Mouse (Mus musculus) T-helper 17 cell (primary cell): ENCODE data around the gene Sox15.
"Not testable (repeated sequence)": the region's sequence is repeated elsewhere in the genome, so short reads cannot be mapped to it uniquely, and the experiment has no call there.

Experiments
- in situ Hi-C, 2 experiments: fragments of 300-600 bp; cut with MboI, MseI; formaldehyde crosslinking; loops; 1 replicate in 1 of 2; 2 replicates in 1 of 2; pipeline ENCODE4 v1.15.1; 2025; ENCODE audit warnings: high pct_unique_total_duplicates in 2 of 2

Sox15 gene

GRCm38 (mm10) chr11:69655264-69656064 lies at the start of gene Sox15:
Gene Sox15, plus strand, starts transcription at chr11:69655314.
- in situ Hi-C loops, result no loop called here

DNA sequence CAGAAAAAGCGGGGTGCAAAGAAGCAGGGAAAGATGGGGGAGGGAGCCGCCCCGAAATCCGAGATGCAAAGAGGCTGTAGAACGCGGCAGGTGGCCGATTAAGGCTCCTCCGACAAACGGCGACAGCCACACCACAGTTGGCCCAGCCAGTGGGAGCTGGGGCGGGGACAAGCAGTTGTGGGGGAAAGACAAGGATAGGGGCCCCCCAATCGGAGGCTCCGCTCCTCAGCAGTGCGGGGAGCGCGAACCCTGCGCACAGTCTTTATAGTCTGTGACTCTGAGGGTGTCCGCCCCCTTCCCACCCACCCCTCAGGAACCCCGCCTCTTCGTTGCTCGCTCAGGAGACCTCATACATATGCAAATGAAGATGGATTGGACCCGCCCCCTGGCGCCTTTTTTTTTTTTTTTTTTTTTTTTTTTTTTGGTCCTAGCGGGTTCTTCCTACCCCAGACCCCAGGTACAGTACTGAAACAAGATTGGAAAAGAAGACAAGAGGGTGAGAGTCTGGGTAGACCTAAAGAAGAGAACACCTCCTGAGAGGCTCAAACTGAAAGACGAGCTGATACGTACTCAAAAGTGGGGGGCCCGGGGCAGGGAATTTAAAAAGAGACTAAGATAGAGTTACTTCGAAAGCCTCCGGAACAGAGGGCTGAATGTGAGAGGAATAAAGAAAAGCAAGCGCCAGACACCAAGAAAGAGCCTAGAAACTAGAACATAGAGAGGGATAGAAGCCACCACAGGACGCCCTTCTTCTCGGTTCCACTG lies 49.2 kb upstream of the Sox15 start, which contains the start of gene Atp1b2:
Gene Atp1b2, minus strand, starts transcription at position 217 of the 765 bp plus-strand sequence.
- in situ Hi-C loops, result loop anchor here in 1 of 2 experiments (10.0 kb wide), 1 partner anchor 899 kb away; the partner anchor contains the start of gene Tm4sf5

- in situ Hi-C loops, result loop anchor here in 1 of 2 experiments (10.0 kb wide), 1 partner anchor 898 kb away; the partner anchor contains the start of gene Tm4sf5
Measured at GRCm38 (mm10) chr11:69606491-69606795, 48.7 kb upstream of the Sox15 start.

GRCm38 (mm10) chr11:69606832-69607231 lies 48.3 kb upstream of the Sox15 start:
- in situ Hi-C loops, result loop anchor here in 1 of 2 experiments (10.0 kb wide), 1 partner anchor 898 kb away; the partner anchor contains the start of gene Tm4sf5

GRCm38 (mm10) chr11:69608525-69608924 lies 46.6 kb upstream of the Sox15 start:
- in situ Hi-C loops, result loop anchor here in 1 of 2 experiments (10.0 kb wide), 1 partner anchor 896 kb away; the partner anchor contains the start of gene Tm4sf5

- in situ Hi-C loops, result loop anchor here in 1 of 2 experiments (10.0 kb wide), 1 partner anchor 895 kb away; the partner anchor contains the start of gene Tm4sf5
Measured at GRCm38 (mm10) chr11:69609416-69609815, 45.7 kb upstream of the Sox15 start.

DNA sequence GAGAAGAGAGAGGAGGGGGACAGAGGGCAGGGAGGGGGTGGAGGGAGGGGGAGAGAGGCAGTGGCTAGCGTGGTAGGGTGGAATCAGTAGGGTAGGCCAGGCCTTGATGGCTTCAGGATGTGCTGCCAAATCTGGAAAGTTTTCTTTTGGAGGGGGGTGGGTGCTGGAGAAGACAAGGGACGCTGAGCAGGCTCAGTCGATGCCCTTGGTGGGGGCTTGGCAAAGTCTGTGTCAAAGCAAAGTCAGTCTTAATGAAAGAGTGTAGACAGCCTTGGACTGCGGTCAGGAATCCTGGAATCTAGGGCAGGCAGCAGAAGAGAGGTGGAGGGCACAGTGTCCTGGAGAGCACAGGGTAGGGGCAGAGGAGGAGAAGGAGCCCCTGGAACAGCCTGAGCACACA lies 44.2 kb upstream of the Sox15 start:
- in situ Hi-C loops, result no loop called here

DNA sequence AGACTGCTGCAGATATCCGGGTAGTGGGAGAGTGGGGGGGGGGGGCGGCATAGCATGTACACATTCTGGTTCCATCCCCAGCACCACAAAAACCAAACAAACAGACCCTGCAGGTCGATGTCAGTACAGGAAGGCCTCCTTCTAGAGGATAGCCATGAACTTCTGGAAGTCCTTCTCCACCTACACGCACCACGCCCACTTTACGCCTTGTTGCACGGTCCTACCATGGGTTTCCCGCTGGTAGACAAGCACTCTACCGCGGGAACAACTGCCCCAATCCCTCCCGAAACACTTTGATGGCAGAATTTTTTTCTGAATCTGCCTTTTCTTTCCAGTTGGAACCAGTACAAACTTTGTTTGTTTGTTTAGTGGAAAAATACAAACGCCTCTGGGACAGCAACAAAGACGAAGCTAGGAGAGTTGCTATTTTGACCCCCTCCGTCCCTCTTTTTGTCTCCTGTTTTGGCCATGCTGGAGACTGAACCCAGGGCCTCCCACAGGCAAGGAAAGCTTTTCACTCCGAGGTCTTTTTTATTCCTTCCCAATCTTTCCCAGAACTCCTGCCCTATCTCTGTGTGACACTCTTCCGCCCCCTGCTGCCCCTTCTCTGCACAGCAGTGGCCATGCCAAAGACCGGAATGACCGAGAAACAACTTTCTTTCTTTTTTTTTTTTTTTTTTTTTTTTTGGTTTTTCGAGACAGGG lies 41.4 kb upstream of the Sox15 start:
- in situ Hi-C loops, result no loop called here

GRCm38 (mm10) chr11:69614257-69614588 lies 40.9 kb upstream of the Sox15 start:
- in situ Hi-C loops, result not testable (repeated sequence)

DNA sequence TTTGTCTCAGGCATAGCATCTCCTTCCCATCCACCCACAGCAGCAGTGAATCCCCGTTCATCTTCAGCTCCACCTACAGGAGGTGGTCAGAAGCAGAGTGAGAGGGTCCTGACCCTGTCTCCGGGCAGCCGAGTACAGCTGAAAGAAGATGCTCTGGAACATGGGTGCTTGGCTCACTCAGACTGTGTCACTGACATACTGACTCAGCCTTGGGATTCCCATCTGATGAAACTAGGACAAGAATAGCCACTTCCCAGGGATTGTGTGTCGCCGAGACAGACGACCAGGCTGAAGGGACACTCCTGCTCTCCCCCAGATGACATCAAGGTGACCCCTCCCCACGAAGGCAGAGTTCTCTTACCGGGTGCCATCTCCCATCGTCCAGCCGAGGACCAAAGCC lies 38.3 kb upstream of the Sox15 start:
- in situ Hi-C loops, result no loop called here

- in situ Hi-C loops, result no loop called here
Measured at GRCm38 (mm10) chr11:69617805-69618204, 37.3 kb upstream of the Sox15 start, which contains the start of gene Shbg. Gene Shbg, minus strand, starts transcription at chr11:69617905.

DNA sequence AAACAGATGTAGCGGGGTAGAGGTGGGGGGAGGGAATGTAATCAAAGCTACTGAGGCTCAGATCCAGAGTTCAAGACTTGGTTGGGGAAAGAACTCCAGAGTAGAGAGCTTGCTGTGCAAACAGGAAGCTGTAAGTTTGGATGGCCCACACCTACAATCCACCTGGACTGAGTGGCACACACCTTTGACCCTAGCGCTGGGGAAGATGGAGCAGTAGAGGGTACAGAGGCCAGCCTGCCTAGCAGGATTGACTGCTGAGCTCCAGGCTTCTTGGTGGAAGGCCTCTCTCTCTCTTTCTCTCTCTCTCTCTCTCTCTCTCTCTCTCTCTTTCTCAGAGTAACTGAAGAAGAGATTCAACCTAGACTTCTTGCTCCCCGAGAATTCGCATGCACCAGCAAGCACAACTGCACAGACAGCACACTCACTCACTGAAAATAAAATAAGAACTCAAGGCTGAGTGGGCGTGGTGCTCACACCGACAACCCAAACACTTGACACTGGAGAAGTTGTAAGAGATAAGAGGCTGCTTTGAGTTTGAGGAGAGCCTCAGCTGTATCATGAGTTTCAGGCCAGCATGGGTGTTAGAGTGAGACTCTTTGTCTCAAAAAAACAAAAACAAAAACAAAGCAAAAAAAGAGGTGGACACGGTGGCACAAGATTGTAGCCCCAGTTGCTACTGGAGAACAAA lies 34.6 kb upstream of the Sox15 start:
- in situ Hi-C loops, result no loop called here

- in situ Hi-C loops, result no loop called here
Measured at GRCm38 (mm10) chr11:69621571-69622268, 33.4 kb upstream of the Sox15 start, which contains the start of gene Sat2. Gene Sat2, plus strand, starts transcription at chr11:69622024.

GRCm38 (mm10) chr11:69622406-69622805 lies 32.7 kb upstream of the Sox15 start:
- in situ Hi-C loops, result no loop called here

- in situ Hi-C loops, result no loop called here
Measured at GRCm38 (mm10) chr11:69623006-69623405, 32.1 kb upstream of the Sox15 start.

- in situ Hi-C loops, result not testable (repeated sequence)
Measured at GRCm38 (mm10) chr11:69624339-69624738, 30.8 kb upstream of the Sox15 start.

GRCm38 (mm10) chr11:69628286-69628685 lies 26.8 kb upstream of the Sox15 start:
- in situ Hi-C loops, result loop anchor here in 1 of 2 experiments (25.0 kb wide), 1 partner anchor 1359 kb away; the partner anchor contains the start of gene C1qbp

GRCm38 (mm10) chr11:69629802-69630201 lies 25.3 kb upstream of the Sox15 start:
- in situ Hi-C loops, result loop anchor here in 1 of 2 experiments (25.0 kb wide), 1 partner anchor 1357 kb away; the partner anchor contains the start of gene C1qbp

DNA sequence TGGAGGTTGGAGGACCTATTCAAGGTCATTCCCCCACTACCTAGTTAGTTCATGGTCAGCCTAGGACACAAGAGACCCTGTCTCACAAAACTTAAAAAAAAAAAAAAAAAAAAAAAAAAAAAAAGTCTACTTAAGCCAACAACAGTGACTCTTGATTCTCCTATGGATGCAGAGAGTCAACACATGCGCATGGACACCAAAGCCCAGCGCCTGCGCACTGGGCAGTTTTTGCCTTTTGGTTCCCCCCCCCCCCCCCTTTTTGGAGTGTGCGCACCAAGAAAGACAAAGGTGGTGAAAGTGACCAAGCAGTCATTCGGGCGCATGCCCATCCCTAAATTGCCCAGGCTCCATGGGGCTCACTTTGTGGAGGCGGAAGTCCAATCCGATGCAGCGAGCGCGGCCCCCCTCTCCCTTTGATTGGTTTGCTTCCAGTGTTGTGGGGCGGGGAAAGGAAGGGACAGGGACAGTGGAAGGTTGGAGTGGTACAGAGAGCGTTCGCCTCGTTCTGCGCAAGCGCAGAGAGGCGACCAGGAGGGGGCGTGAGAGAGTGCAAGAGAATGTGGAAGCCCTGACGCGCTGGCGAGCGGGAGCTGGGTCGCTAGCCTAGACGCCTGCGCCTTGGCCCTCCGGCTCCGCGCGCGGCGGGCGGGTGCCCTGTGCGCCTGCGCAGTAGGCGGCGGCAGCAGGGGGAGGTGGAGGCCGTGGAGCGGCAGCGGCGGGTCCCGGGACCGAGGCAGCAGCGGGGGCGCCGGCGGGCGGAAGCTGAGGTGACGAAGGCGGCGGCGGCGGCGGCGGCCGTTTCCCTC lies 22.6 kb upstream of the Sox15 start, which contains the start of gene Fxr2:
Gene Fxr2, plus strand, starts transcription at position 707 of the 806 bp plus-strand sequence.
- in situ Hi-C loops, result loop anchor here in 1 of 2 experiments (25.0 kb wide), 1 partner anchor 1355 kb away; the partner anchor contains the start of gene C1qbp
